Mouse (Mus musculus) kidney, adult 2 months (tissue): ENCODE data around the gene Plekho2. TPM values are rescaled to one million over a fixed set of nuclear protein-coding genes. Genes with fewer than 3 reads are reported as not detected.
A peak's percentile ranks its signal among the peaks of the same experiment; 100 is the strongest.

ENCODE experiments used
- DNase-seq: peaks from one replicate; pipeline ENCODE4 v3.0.0; 2021
- H3K27ac ChIP-seq: fragments of 200-500 bp; 2 replicates; pipeline ENCODE4 v1.5.1; 2012; ENCODE audit warnings: low read depth, low read length, control low read depth, inconsistent platforms; ENCODE audit not compliant: insufficient read depth
- H3K27me3 ChIP-seq: fragments of 200-500 bp; replicated peaks from 2 replicates; pipeline ENCODE4 v1.6.1; 2012; ENCODE audit warnings: mild to moderate bottlenecking, moderate library complexity, low read length, inconsistent platforms; ENCODE audit not compliant: control insufficient read depth, insufficient read depth
- H3K36me3 ChIP-seq: fragments of 200-500 bp; 2 replicates; pipeline ENCODE4 v1.6.1; 2012; ENCODE audit warnings: mild to moderate bottlenecking, moderate library complexity, low read length, inconsistent platforms; ENCODE audit not compliant: control insufficient read depth, insufficient read depth
- H3K4me1 ChIP-seq: fragments of 200-500 bp; 2 replicates; pipeline ENCODE4 v1.6.1; 2011; ENCODE audit warnings: low read length; ENCODE audit not compliant: control insufficient read depth, insufficient read depth
- H3K4me3 ChIP-seq: fragments of 200-500 bp; 2 replicates; pipeline ENCODE4 v1.5.1; 2011; ENCODE audit warnings: mild to moderate bottlenecking, low read depth, low read length, control low read depth; ENCODE audit not compliant: insufficient read depth
- CTCF ChIP-seq: fragments of 200-500 bp; conservative IDR thresholded peaks from 2 replicates; pipeline ENCODE4 v1.5.1; 2011; ENCODE audit warnings: low read depth, mild to moderate bottlenecking, control low read depth, low read length, moderate library complexity, mixed read lengths; ENCODE audit not compliant: insufficient read depth, insufficient read length
- POLR2A ChIP-seq: fragments of 200-500 bp; IDR thresholded peaks from one replicate; pipeline ENCODE4 v1.6.1; 2011; ENCODE audit warnings: low read depth, low read length, control low read depth
- WGBS: fragments of 180-500 bp; shearing (Covaris S2); methylation state at CpG from one replicate; pipeline ENCODE4 v1.1.7; 2018; 5-methylcytosine and 5-hydroxymethylcytosine counted together
- polyA plus RNA-seq: library from polyadenylated mRNA; depleted of rRNA; stranded (reverse); fragments of >200 nt; gene quantifications from 2 replicates; pipeline ENCODE4 v1.2.3, GENCODE M21; 2012

Gene Plekho2
- polyA plus RNA-seq, 1 experiment = 10.4 TPM

GRCm38 (mm10) chr9:65537901-65538630 lies 41.8 kb downstream of the Plekho2 start:
- 0 out of 2 replicates have a peak, but pooled peaks cover 3% of the 10 kb centered on the region for H3K4me1 ChIP-seq
- TF ChIP-seq CTCF = no peak
- TF ChIP-seq POLR2A = no peak
- peak; percentile 65 for DNase-seq
- WGBS = 88% methylated on average over 8 of the region's 8 CpGs
- no peaks in the 10 kb centered on the region for H3K27me3 ChIP-seq
- no peak overlapping the region for H3K27ac ChIP-seq
- H3K36me3 ChIP-seq = no peaks in the 10 kb centered on the region
- H3K4me3 ChIP-seq = no peak overlapping the region

GRCm38 (mm10) chr9:65536491-65536890 lies 43.3 kb downstream of the Plekho2 start:
- Histone ChIP-seq H3K4me1 (no peaks in the 10 kb centered on the region), H3K4me3 (no peak overlapping the region), H3K27me3 (no peaks in the 10 kb centered on the region), H3K36me3 (no peaks in the 10 kb centered on the region), H3K27ac (no peak overlapping the region)
- TF ChIP-seq CTCF (no peak), POLR2A (no peak)
- DNase-seq = no peak
- 87% methylated on average over 4 of the region's 4 CpGs for WGBS

- no peaks in the 10 kb centered on the region for H3K36me3 ChIP-seq
- TF ChIP-seq POLR2A (no peak), CTCF (no peak)
- no peak for DNase-seq
- H3K4me3 ChIP-seq = no peak overlapping the region
- 79% methylated on average over 10 of the region's 11 CpGs for WGBS
- peak overlapping the region; percentile 42; the same call in 1 of the 2 replicates for H3K27ac ChIP-seq
- no peaks in the 10 kb centered on the region for H3K27me3 ChIP-seq
- no peaks in the 10 kb centered on the region for H3K4me1 ChIP-seq
Observed at GRCm38 (mm10) chr9:65535789-65536469, 43.9 kb downstream of the Plekho2 start.

- DNase-seq = peak; percentile 36
- H3K4me1 ChIP-seq = no peaks in the 10 kb centered on the region
- H3K4me3 ChIP-seq = no peak overlapping the region
- TF ChIP-seq CTCF = no peak
- TF ChIP-seq POLR2A = no peak
- H3K27ac ChIP-seq = no peak overlapping the region
- H3K27me3 ChIP-seq = no peaks in the 10 kb centered on the region
- H3K36me3 ChIP-seq = no peaks in the 10 kb centered on the region
- 48% methylated on average over 3 of the region's 3 CpGs for WGBS
Observed at GRCm38 (mm10) chr9:65535191-65535722, 44.6 kb downstream of the Plekho2 start.

GRCm38 (mm10) chr9:65534111-65534510 lies 45.7 kb downstream of the Plekho2 start:
- no peaks in the 10 kb centered on the region for H3K36me3 ChIP-seq
- no peak for DNase-seq
- no peak overlapping the region for H3K27ac ChIP-seq
- H3K27me3 ChIP-seq = no peaks in the 10 kb centered on the region
- no peak for TF ChIP-seq POLR2A
- no peak for TF ChIP-seq CTCF
- 95% methylated on average over 3 of the region's 3 CpGs for WGBS
- no peaks in the 10 kb centered on the region for H3K4me1 ChIP-seq
- H3K4me3 ChIP-seq = no peak overlapping the region

GRCm38 (mm10) chr9:65532986-65533385 lies 46.9 kb downstream of the Plekho2 start:
- Histone ChIP-seq H3K27me3 (no peaks in the 10 kb centered on the region), H3K4me3 (no peak overlapping the region), H3K4me1 (no peaks in the 10 kb centered on the region), H3K36me3 (no peaks in the 10 kb centered on the region), H3K27ac (no peak overlapping the region)
- 63% methylated on average over 8 of the region's 8 CpGs for WGBS
- no peak for DNase-seq
- TF ChIP-seq POLR2A (no peak), CTCF (no peak)

GRCm38 (mm10) chr9:65531283-65531682 lies 48.6 kb downstream of the Plekho2 start:
- Histone ChIP-seq H3K27me3 (no peaks in the 10 kb centered on the region), H3K36me3 (no peaks in the 10 kb centered on the region), H3K4me3 (no peak overlapping the region), H3K4me1 (no peaks in the 10 kb centered on the region), H3K27ac (no peak overlapping the region)
- WGBS = 79% methylated on average over 5 of the region's 5 CpGs
- DNase-seq = no peak
- TF ChIP-seq POLR2A (no peak), CTCF (no peak)
